Mouse (Mus musculus) liver, embryonic 14.5 days (tissue): Measurements from ENCODE around the gene Clip2.

Source experiments
- CTCF ChIP-seq: IDR thresholded peaks from 2 replicates; pipeline ENCODE4 v1.5.1; 2016; ENCODE audit warnings: antibody characterized with exemption, low read depth, control low read depth
- EP300 ChIP-seq: IDR thresholded peaks from 2 replicates; pipeline ENCODE4 v1.6.1; 2016; ENCODE audit warnings: antibody characterized with exemption, low read depth

- TF ChIP-seq CTCF (no peak), EP300 (no peak)
Observed at GRCm38 (mm10) chr5:134551233-134552109, 763 bp downstream of the Clip2 start.
